Mouse (Mus musculus) CH12.LX (cell line): ENCODE measurements around the gene Mab21l1. TPM values are rescaled to one million over a fixed set of nuclear protein-coding genes. Genes with fewer than 3 reads are reported as not detected.

ENCODE experiments used
- DNase-seq: peaks from one replicate; pipeline ENCODE4 v3.0.0-alpha.2; 2013; ENCODE audit errors: extremely low read depth
- H3K27ac ChIP-seq: 2 replicates; pipeline ENCODE4 v1.5.1; 2012; ENCODE audit warnings: low read depth, mild to moderate bottlenecking, control low read depth, moderate library complexity; ENCODE audit not compliant: insufficient read depth
- H3K27me3 ChIP-seq: replicated peaks from 2 replicates; pipeline ENCODE3; 2012; ENCODE audit warnings: inconsistent platforms
- H3K36me3 ChIP-seq, 2 experiments: replicated peaks in 1 of 2; 2 replicates each; pipeline versions ENCODE3 to v1.6.1; 2012; ENCODE audit warnings: inconsistent platforms in 1 of 2, low read length in 1 of 2, mild to moderate bottlenecking in 1 of 2, mixed read lengths in 1 of 2, moderate library complexity in 1 of 2; ENCODE audit not compliant: control insufficient read depth in 1 of 2, insufficient read depth in 1 of 2
- H3K4me1 ChIP-seq, 2 experiments: 2 replicates each; pipeline ENCODE4 v1.6.1; 2012; ENCODE audit warnings: inconsistent platforms in 1 of 2, moderate library complexity in 1 of 2; ENCODE audit not compliant: insufficient read depth in 2 of 2, control insufficient read depth in 1 of 2
- H3K4me2 ChIP-seq: 2 replicates; pipeline ENCODE4 v1.6.1; 2012; ENCODE audit warnings: low read depth, mild to moderate bottlenecking, control low read depth; ENCODE audit not compliant: poor library complexity, insufficient read depth, severe bottlenecking
- H3K4me3 ChIP-seq, 3 experiments: fragments of 150-350 bp in 1 of 3; sonication (generic) in 1 of 3; replicated peaks in 1 of 3; 2 replicates each; pipeline versions ENCODE3 to v1.5.1; 2011 to 2012; ENCODE audit warnings: low read depth in 2 of 3, low read length in 2 of 3, mild to moderate bottlenecking in 2 of 3, moderate library complexity in 2 of 3, control low read depth in 1 of 3, improper control_type of control experiment in 1 of 3, inconsistent platforms in 1 of 3, mixed read lengths in 1 of 3; ENCODE audit not compliant: poor library complexity in 1 of 3
- H3K79me2 ChIP-seq: replicated peaks from 2 replicates; pipeline ENCODE4 v1.6.1; 2012; ENCODE audit warnings: mild to moderate bottlenecking, moderate library complexity; ENCODE audit not compliant: control insufficient read depth, poor library complexity, insufficient read depth, severe bottlenecking; ENCODE audit errors: extremely low read depth
- H3K9ac ChIP-seq: 2 replicates; pipeline ENCODE4 v1.6.1; 2012; ENCODE audit warnings: low read depth, mild to moderate bottlenecking, control low read depth, moderate library complexity; ENCODE audit not compliant: insufficient read depth
- H3K9me3 ChIP-seq: replicated peaks from 2 replicates; pipeline ENCODE3; 2012; ENCODE audit warnings: low read length, inconsistent platforms, mixed read lengths
- CHD1 ChIP-seq: IDR thresholded peaks from 2 replicates; pipeline ENCODE4 v1.6.1; 2012; ENCODE audit warnings: low read depth, low read length, improper control_type of control experiment, inconsistent platforms
- CTCF ChIP-seq, 2 experiments: IDR thresholded peaks in 1 of 2; conservative IDR thresholded peaks in 1 of 2; 2 replicates each; pipeline ENCODE4 v1.5.1; 2011 to 2012; ENCODE audit warnings: low read depth in 2 of 2, low read length in 2 of 2, improper control_type of control experiment in 1 of 2, inconsistent platforms in 1 of 2, mild to moderate bottlenecking in 1 of 2, moderate library complexity in 1 of 2
- E2F4 ChIP-seq: IDR thresholded peaks from 2 replicates; pipeline ENCODE4 v1.6.1; 2011; ENCODE audit warnings: low read depth, low read length, improper control_type of control experiment; ENCODE audit not compliant: insufficient replicate concordance
- EP300 ChIP-seq: IDR thresholded peaks from 2 replicates; pipeline ENCODE4 v1.6.1; 2011; ENCODE audit warnings: low read length, improper control_type of control experiment
- ETS1 ChIP-seq: conservative IDR thresholded peaks from 2 replicates; pipeline ENCODE4 v1.6.1; 2012; ENCODE audit warnings: low read depth, mild to moderate bottlenecking, inconsistent platforms, low read length, improper control_type of control experiment, moderate library complexity
- HCFC1 ChIP-seq: IDR thresholded peaks from 2 replicates; pipeline ENCODE4 v1.6.1; 2012; ENCODE audit warnings: low read depth, mild to moderate bottlenecking, inconsistent platforms, low read length, improper control_type of control experiment
- JUND ChIP-seq: conservative IDR thresholded peaks from 2 replicates; pipeline ENCODE4 v1.6.1; 2011; ENCODE audit warnings: low read depth, low read length, improper control_type of control experiment
- MAFK ChIP-seq: IDR thresholded peaks from 2 replicates; pipeline ENCODE4 v1.6.1; 2011; ENCODE audit warnings: low read length, improper control_type of control experiment; ENCODE audit not compliant: insufficient replicate concordance
- MAX ChIP-seq: IDR thresholded peaks from 2 replicates; pipeline ENCODE4 v1.6.1; 2011; ENCODE audit warnings: low read length, improper control_type of control experiment
- NELFE ChIP-seq: IDR thresholded peaks from 2 replicates; pipeline ENCODE4 v1.6.1; 2011; ENCODE audit warnings: low read depth, low read length, improper control_type of control experiment
- NRF1 ChIP-seq: IDR thresholded peaks from 2 replicates; pipeline ENCODE4 v1.6.1; 2014; ENCODE audit warnings: low read depth, mild to moderate bottlenecking, inconsistent platforms, low read length, improper control_type of control experiment, moderate library complexity
- PAX5 ChIP-seq: IDR thresholded peaks from 2 replicates; pipeline ENCODE4 v1.6.1; 2012; ENCODE audit warnings: low read length, inconsistent platforms, mixed read lengths
- POLR2A ChIP-seq: IDR thresholded peaks from 2 replicates; pipeline ENCODE4 v1.6.1; 2011; ENCODE audit warnings: low read depth, mild to moderate bottlenecking, improper control_type of control experiment, low read length
- RAD21 ChIP-seq: IDR thresholded peaks from 2 replicates; pipeline ENCODE4 v1.6.1; 2011; ENCODE audit warnings: low read depth, mild to moderate bottlenecking, low read length, improper control_type of control experiment, moderate library complexity
- SIN3A ChIP-seq: IDR thresholded peaks from 2 replicates; pipeline ENCODE4 v1.6.1; 2012; ENCODE audit warnings: low read length, improper control_type of control experiment, inconsistent platforms
- SMC3 ChIP-seq: IDR thresholded peaks from 2 replicates; pipeline ENCODE4 v1.6.1; 2011; ENCODE audit warnings: low read depth, low read length, improper control_type of control experiment
- TBP ChIP-seq: conservative IDR thresholded peaks from 2 replicates; pipeline ENCODE4 v1.6.1; 2011; ENCODE audit warnings: low read depth, low read length, improper control_type of control experiment
- TCF12 ChIP-seq: IDR thresholded peaks from 2 replicates; pipeline ENCODE4 v1.6.1; 2014; ENCODE audit warnings: low read depth, mild to moderate bottlenecking, inconsistent platforms, low read length, improper control_type of control experiment
- UBTF ChIP-seq: IDR thresholded peaks from 2 replicates; pipeline ENCODE4 v1.6.1; 2012; ENCODE audit warnings: low read depth, mild to moderate bottlenecking, inconsistent platforms, low read length, improper control_type of control experiment, moderate library complexity
- USF1 ChIP-seq: IDR thresholded peaks from 2 replicates; pipeline ENCODE4 v1.6.1; 2014; ENCODE audit warnings: low read depth, mild to moderate bottlenecking, inconsistent platforms, low read length, improper control_type of control experiment
- USF2 ChIP-seq: conservative IDR thresholded peaks from 2 replicates; pipeline ENCODE4 v1.6.1; 2011; ENCODE audit warnings: low read depth, low read length, improper control_type of control experiment
- ZC3H11A ChIP-seq: IDR thresholded peaks from 2 replicates; pipeline ENCODE4 v1.6.1; 2012; ENCODE audit warnings: low read depth, mild to moderate bottlenecking, inconsistent platforms, low read length, improper control_type of control experiment
- ZMIZ1 ChIP-seq: IDR thresholded peaks from 2 replicates; pipeline ENCODE4 v1.6.1; 2012; ENCODE audit warnings: low read depth, mild to moderate bottlenecking, inconsistent platforms, low read length, improper control_type of control experiment
- dilution Hi-C: fragments of 300-500 bp; cut with MboI; formaldehyde crosslinking; loops from 2 replicates; pipeline ENCODE4 v1.14.3; 2020; ENCODE audit warnings: low sequenced_read_pairs; ENCODE audit not compliant: extremely low pct_unique_long_range_greater_than_20kb, extremely low pct_ligation_motif_present
- in situ Hi-C: fragments of 300-500 bp; cut with MboI; formaldehyde crosslinking; loops from 3 replicates; pipeline ENCODE4 v1.14.3; 2019; ENCODE audit warnings: low sequenced_read_pairs, low pct_ligation_motif_present, low pct_unique_long_range_greater_than_20kb, mixed read lengths
- polyA plus RNA-seq: library from polyadenylated mRNA; unstranded; fragments of >175 nt; gene quantifications from 2 replicates; pipeline ENCODE4 v1.2.1, GENCODE M21; 2012; ENCODE audit warnings: low read depth; ENCODE audit not compliant: insufficient read length
- total RNA-seq, 2 experiments: library from RNA; depleted of rRNA; stranded (reverse); fragments of 300-350 nt in 1 of 2; fragments of >200 nt in 1 of 2; gene quantifications; 2 replicates each; pipeline ENCODE4 v1.2.3; 2012 to 2014

The Mab21l1 gene
- total RNA-seq (2012; rRNA removed) (not detected in 2 replicates), total RNA-seq (2014; rRNA removed) (not detected in 2 replicates), polyA plus RNA-seq (not detected in 2 replicates)

DNA sequence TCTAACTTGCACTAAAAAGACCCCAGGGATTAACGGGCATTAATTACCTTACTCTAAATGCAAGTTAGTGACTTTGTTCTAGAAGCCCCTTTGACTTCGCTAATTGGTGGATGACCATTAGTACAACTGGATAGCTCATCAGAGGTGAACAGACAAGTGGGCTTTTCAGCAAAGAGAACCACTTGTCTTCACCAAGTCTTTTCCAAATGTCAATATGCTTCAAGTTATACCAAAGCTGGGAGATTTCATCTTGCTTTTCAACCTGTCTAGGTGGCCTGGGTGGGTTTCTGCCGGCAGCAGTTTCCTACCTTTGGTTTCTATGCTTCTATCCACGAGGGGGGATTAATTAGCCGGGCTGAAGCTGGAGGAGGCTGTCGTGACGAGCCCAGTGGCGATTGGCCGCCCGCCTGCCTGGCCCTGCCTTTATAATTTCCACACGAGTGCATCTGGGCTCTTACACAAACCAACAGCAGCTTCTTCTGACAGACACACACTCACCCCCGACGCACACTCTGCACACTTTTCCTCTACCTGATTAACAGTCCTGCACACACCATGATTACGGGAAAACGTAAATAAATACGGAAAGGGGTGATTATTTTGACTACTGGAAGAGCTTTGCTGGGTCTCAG, at the start of gene Mab21l1:
TSS of gene Mab21l1 (plus strand) at position 455 of the 632 bp plus-strand sequence.
- TF ChIP-seq ZC3H11A: no peak
- TF ChIP-seq NRF1: no peak
- TF ChIP-seq ETS1: no peak
- TF ChIP-seq NELFE: no peak
- TF ChIP-seq SIN3A: no peak
- TF ChIP-seq PAX5: no peak
- no peak for TF ChIP-seq SMC3
- no peak for TF ChIP-seq CHD1
- no peak for TF ChIP-seq JUND
- no peak for TF ChIP-seq MAX
- TF ChIP-seq TCF12: no peak
- no peak for TF ChIP-seq POLR2A
- no peak for TF ChIP-seq EP300
- in situ Hi-C loops: no loop called here
- Histone ChIP-seq H3K27ac (no peak within 1 kb of the TSS), H3K9me3 (peaks cover 58% of the 10 kb centered on the region), H3K9ac (no peak within 1 kb of the TSS), H3K4me2 (no peak within 1 kb of the TSS), H3K36me3 (no peaks in the 10 kb centered on the region), H3K4me3 (no peak within 1 kb of the TSS), H3K27me3 (no peaks in the 10 kb centered on the region), H3K79me2 (no peaks in the 10 kb centered on the region), H3K4me1 (no peaks in the 10 kb centered on the region)
- no peak for DNase-seq
- dilution Hi-C loops: no loop called here

DNA sequence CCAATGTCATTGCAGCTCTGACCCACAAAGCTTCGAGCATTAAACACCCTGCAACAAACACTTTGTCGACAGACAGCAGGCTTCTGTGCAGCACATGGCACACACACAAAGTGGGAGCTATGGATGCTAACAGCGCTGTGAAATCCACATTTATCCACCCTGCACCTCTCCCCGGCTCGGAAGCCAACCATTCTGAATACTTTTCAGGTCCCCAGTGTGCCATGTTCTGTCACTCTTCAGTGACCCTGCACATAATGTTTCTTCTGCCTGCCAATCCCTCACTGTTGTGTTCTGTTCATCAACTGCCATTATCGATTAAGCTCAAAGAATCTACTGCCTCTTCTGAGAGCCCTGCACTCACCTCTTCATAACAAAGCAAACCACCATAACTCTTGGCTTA, 48.6 kb upstream of the Mab21l1 start:
- dilution Hi-C loops (no loop called here), in situ Hi-C loops (no loop called here)
- H3K27ac ChIP-seq: no peak overlapping the region
- no peak overlapping the region for H3K9ac ChIP-seq
- peaks cover 68% of the 10 kb centered on the region for H3K9me3 ChIP-seq
- no peaks in the 10 kb centered on the region for H3K79me2 ChIP-seq
- H3K4me2 ChIP-seq: no peak overlapping the region
- H3K4me3 ChIP-seq: no peak overlapping the region
- TF ChIP-seq UBTF (no peak), USF2 (no peak)
- no peak for DNase-seq
- no peaks in the 10 kb centered on the region for H3K36me3 ChIP-seq
- no peaks in the 10 kb centered on the region for H3K27me3 ChIP-seq
- H3K4me1 ChIP-seq: no peaks in the 10 kb centered on the region

DNA sequence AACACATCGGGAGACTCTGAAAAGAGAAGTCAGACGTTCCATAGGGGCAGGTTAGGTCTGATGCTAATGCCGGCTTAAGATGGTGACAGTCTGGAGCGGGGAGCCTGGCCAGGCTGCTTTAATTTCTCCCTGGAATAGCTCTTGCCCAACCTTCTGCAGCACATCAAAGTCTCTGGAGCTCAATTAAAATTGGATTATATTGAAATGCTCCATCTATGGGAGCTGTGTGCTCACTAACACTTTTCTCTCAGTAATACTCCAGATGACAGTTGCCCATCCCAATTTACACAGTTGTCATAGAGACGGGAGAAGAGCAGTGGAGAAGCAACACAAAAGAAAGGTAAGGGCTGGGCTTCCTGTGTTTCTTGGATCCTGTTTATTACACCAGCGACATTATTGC, 40.9 kb upstream of the Mab21l1 start:
- in situ Hi-C loops: no loop called here
- H3K27ac ChIP-seq: no peak overlapping the region
- dilution Hi-C loops: no loop called here
- TF ChIP-seq E2F4 (no peak), TBP (no peak), USF1 (no peak), SIN3A (no peak), ZC3H11A (no peak), HCFC1 (no peak), ZMIZ1 (no peak), MAFK (no peak), CTCF (conservative IDR thresholded peaks at IDR 0.05 in 1 of 2, IDR thresholded peaks at IDR 0.05 in 1 of 2; ENCODE audit: low read depth in 2 of 2, low read length in 2 of 2) (no peak), MAX (no peak), CHD1 (no peak), USF2 (no peak), RAD21 (no peak)
- TF ChIP-seq, all 38 proteins: peak for 0
- Histone ChIP-seq H3K9me3 (peaks cover 70% of the 10 kb centered on the region), H3K4me3 (no peak overlapping the region), H3K4me1 (no peaks in the 10 kb centered on the region), H3K4me2 (no peak overlapping the region), H3K36me3 (no peaks in the 10 kb centered on the region), H3K9ac (no peak overlapping the region), H3K79me2 (no peaks in the 10 kb centered on the region), H3K27me3 (no peaks in the 10 kb centered on the region)
- DNase-seq: no peak
